In the genomic region with DNA sequence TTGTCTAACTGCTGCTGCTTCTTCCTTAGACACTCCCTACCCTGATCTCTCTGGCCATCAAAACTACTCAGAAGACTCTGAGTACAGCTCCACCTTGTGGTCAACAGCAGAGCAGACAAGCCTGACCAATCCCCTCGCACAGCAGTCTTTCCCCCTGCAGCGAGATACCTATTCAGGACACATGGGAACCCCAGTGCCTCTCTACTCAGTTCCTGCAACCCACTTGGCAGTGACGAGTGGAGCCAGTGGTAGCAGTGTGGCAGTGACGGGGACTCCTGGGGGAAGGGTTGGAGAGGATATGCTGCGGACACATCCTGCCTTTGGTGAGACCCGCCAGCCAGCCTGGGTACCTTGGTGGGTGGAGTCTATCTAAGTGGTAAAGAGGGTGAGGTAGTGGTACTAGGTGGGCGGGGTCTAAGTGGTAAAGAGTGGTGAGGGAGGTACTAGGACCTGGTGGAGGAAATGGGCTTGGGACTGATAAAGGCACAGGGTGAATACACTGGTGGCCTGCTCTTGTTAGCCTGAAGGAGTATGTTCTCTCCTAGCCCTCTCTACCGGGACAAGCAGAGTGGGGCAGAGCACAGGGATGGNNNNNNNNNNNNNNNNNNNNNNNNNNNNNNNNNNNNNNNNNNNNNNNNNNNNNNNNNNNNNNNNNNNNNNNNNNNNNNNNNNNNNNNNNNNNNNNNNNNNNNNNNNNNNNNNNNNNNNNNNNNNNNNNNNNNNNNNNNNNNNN, we compare ENCODE assay signal across 8 mouse cellular contexts. TPM values are rescaled to one million over a fixed set of nuclear protein-coding genes. Genes with fewer than 3 reads are reported as not detected.
A peak's percentile ranks its signal among the peaks of the same experiment; 100 is the strongest.
DNase-seq lines count a peak whose midpoint lies in the region; ATAC-seq and TF ChIP-seq lines count a peak whose summit lies in the region.

No protein-coding gene starts in this region.

- H3K27ac ChIP-seq in thymus, adult 2 months (ENCODE audit: control insufficient read depth, insufficient read depth, low read length) = no peak overlapping the region
- H3K27ac ChIP-seq in cerebellum, adult 2 months (ENCODE audit: insufficient read depth, low read length) = no peak overlapping the region
- no peak overlapping the region for H3K27ac ChIP-seq in midbrain, embryonic 11.5 days (ENCODE audit: low read depth, low read length)

- no peaks in the 10 kb centered on the region for H3K9me3 ChIP-seq in midbrain, embryonic 11.5 days (ENCODE audit: control insufficient read depth, low read length)

- H3K9ac ChIP-seq in midbrain, embryonic 11.5 days (ENCODE audit: low read length) = no peak overlapping the region

- DNase-seq in thymus, adult 2 months = peak; percentile 9
- DNase-seq in thymus, adult 18-20 months = no peak
- peak; percentile 43 to 46 for DNase-seq in cerebellum, adult 2 months
- DNase-seq in kidney, postnatal 36 days = peak; percentile 19 to 44
- DNase-seq in midbrain, embryonic 11.5 days (ENCODE audit: low spot score, missing footprints) = no peak
- DNase-seq in yolk sac, embryonic 10.5 days (ENCODE audit: low spot score) = peak; percentile 44
- DNase-seq in left cerebral cortex, adult 9 months (ENCODE audit: low spot score in 2 of 2) = no peak

- H3K4me3 ChIP-seq in thymus, adult 2 months (ENCODE audit: control insufficient read depth, insufficient read depth, low read length) = no peak overlapping the region
- no peak overlapping the region for H3K4me3 ChIP-seq in cerebellum, adult 2 months (replicated peaks; ENCODE audit: insufficient read depth, low read depth, low read length)
- H3K4me3 ChIP-seq in midbrain, embryonic 11.5 days (ENCODE audit: low read depth, low read length) = no peak overlapping the region

- H3K27me3 ChIP-seq in thymus, adult 2 months (ENCODE audit: control insufficient read depth, insufficient read depth, low read length) = no peaks in the 10 kb centered on the region
- H3K27me3 ChIP-seq in cerebellum, adult 2 months (ENCODE audit: control insufficient read depth, insufficient read depth, low read length) = no peaks in the 10 kb centered on the region; the same call in 1 of the 2 replicates
- no peaks in the 10 kb centered on the region for H3K27me3 ChIP-seq in midbrain, embryonic 11.5 days (ENCODE audit: control insufficient read depth, insufficient read depth, low read length)

- WGBS in thymus, adult 2 months = 24% methylated on average over 8 of the region's 8 CpGs
- WGBS in cerebellum, adult 2 months = 18% methylated on average over 8 of the region's 8 CpGs
- WGBS in midbrain, embryonic 11.5 days = 12% methylated on average over 8 of the region's 8 CpGs

- H3K4me1 ChIP-seq in thymus, adult 2 months (replicated peaks; ENCODE audit: control insufficient read depth, insufficient read depth, low read length) = peaks cover 2% of the 10 kb centered on the region; the same call in 1 of the 2 replicates
- peaks cover 14% of the 10 kb centered on the region for H3K4me1 ChIP-seq in cerebellum, adult 2 months (ENCODE audit: control insufficient read depth, insufficient read depth, low read length)
- H3K4me1 ChIP-seq in midbrain, embryonic 11.5 days (ENCODE audit: control insufficient read depth, insufficient read depth, low read length) = no peaks in the 10 kb centered on the region

- H3K36me3 ChIP-seq in thymus, adult 2 months (ENCODE audit: control insufficient read depth, insufficient read depth, low read length) = no peaks in the 10 kb centered on the region
- no peaks in the 10 kb centered on the region for H3K36me3 ChIP-seq in midbrain, embryonic 11.5 days (ENCODE audit: control insufficient read depth, insufficient read depth, low read length)

- H3K4me2 ChIP-seq in midbrain, embryonic 11.5 days = no peak overlapping the region

- TF ChIP-seq CTCF in thymus, adult 2 months (IDR thresholded peaks at IDR 0.05; ENCODE audit: borderline replicate concordance, control insufficient read depth, extremely low read depth, insufficient read depth, low read length, poor library complexity) = no peak
- TF ChIP-seq CTCF in cerebellum, adult 2 months (IDR thresholded peaks at IDR 0.05; ENCODE audit: borderline replicate concordance, insufficient read depth, low read depth, low read length) = peak; percentile 69; the same call in 1 of the 2 replicates

- TF ChIP-seq POLR2A in thymus, adult 2 months (IDR thresholded peaks at IDR 0.05; ENCODE audit: control insufficient read depth, extremely low read depth, insufficient read depth, low read length, poor library complexity) = no peak
- no peak for TF ChIP-seq POLR2A in cerebellum, adult 2 months (IDR thresholded peaks at IDR 0.05; ENCODE audit: borderline replicate concordance, insufficient read depth, low read length)

- ATAC-seq in granulocyte monocyte progenitor cell, adult 5-6 weeks (replicated peaks; ENCODE audit: poor library complexity, severe bottlenecking) = peak; percentile 90
- peak; percentile 73 for ATAC-seq in midbrain, embryonic 11.5 days (ENCODE audit: low FRiP score)

RNA-seq across cellular contexts. Expression of gene Sec16b, which starts 54.3 kb away (rescaled TPM):
- polyA plus RNA-seq in thymus, adult 2 months (2012; rRNA removed) = 0.80 and 1.1 TPM in 2 replicates
- 0.48 and 0.51 TPM in 2 replicates for polyA plus RNA-seq in cerebellum, adult 2 months (2012; rRNA removed)
- total RNA-seq in granulocyte monocyte progenitor cell, adult 5-6 weeks (2014; fragmentation: Nextera tagmentation) = 1.3 and 1.5 TPM in 2 replicates
- 0.15 and 0.60 TPM in 2 replicates for total RNA-seq in granulocyte monocyte progenitor cell, adult 5-6 weeks (2017)
- polyA plus RNA-seq in midbrain, embryonic 11.5 days (2014; fragmentation: Nextera tagmentation; extraction: Ambion mirVana) = 0.55 and 0.80 TPM in 2 replicates

Comparison
In these comparisons a context has a peak if more than half of its experiments do, and no peak if none do; other contexts are left out.
1. DNase-seq: peak in thymus, adult 2 months (single experiment), cerebellum, adult 2 months (2 of 2), kidney, postnatal 36 days (2 of 2) and yolk sac, embryonic 10.5 days (single experiment); none in thymus, adult 18-20 months (0 of 2), midbrain, embryonic 11.5 days (single experiment) and left cerebral cortex, adult 9 months (0 of 2).